Mouse (Mus musculus): ENCODE results near the gene Olfr372.
"Not testable (repeated sequence)": the region's sequence is repeated elsewhere in the genome, so short reads cannot be mapped to it uniquely, and the experiment has no call there.

Gene Olfr372

DNA sequence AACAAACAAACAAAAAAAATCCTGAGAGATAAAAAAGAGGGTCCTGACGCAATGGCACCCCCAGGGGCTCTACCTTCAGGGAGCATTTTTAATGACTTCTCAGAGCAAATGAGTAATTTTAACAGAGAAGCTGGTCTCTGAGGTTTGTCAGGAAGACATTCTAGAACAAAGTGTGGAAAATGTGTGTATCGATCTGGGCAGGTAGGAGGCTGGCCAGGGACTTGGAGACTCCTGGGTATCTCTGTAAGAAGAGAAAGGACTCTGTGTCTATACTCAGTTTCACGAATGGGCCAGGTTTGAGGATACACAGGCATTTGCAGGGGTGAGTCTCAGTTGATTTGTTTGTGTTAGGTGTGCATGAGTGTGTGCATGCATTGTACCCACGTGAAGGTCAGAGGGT, at the start of gene Olfr372:
Olfr372 (plus strand) TSS at position 301 of the 400 bp plus-strand sequence.
- not testable (repeated sequence) for DNase-seq (ENCODE audit: low spot score in 2 of 2)

DNA sequence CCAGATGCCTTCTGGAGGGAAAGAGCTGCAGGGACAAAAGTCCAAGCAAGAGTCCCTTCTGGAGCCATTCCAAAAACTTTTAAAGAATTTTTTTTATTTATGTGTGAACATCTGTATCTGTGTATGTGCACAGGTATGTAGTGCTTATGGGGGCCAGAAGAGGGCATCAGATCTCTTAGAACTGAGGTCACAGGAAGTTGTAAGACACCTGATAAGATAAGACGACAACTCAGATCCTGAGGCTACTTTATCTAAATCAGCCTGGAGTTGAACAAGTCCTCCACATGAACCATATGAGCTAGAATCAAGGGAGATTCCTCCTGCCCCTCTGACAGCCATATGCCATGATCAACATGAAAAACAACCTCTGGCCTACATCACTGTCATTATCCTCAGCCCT, 41.6 kb upstream of the Olfr372 start:
- no peak for DNase-seq (ENCODE audit: low spot score in 2 of 2)

- no peak for DNase-seq (ENCODE audit: low spot score in 2 of 2)
These were observed 40.8 kb upstream of the Olfr372 start for GRCm38 (mm10) chr8:72000223-72000622.

GRCm38 (mm10) chr8:72002942-72003341, 38.1 kb upstream of the Olfr372 start:
- no peak for DNase-seq (ENCODE audit: low spot score in 2 of 2)

- no peak for DNase-seq (ENCODE audit: low spot score in 2 of 2)
These were observed 35.1 kb upstream of the Olfr372 start for GRCm38 (mm10) chr8:72005912-72006311.

GRCm38 (mm10) chr8:72006763-72007162, 34.3 kb upstream of the Olfr372 start:
- no peak for DNase-seq (ENCODE audit: low spot score in 2 of 2)

GRCm38 (mm10) chr8:72008134-72008641, 32.8 kb upstream of the Olfr372 start:
- peak in 1 of 2 experiments; percentile 34 for DNase-seq (ENCODE audit: low spot score in 2 of 2)

- DNase-seq (ENCODE audit: low spot score in 2 of 2): no peak
These were observed 31.5 kb upstream of the Olfr372 start, which contains the start of gene Cyp4f18 for GRCm38 (mm10) chr8:72009473-72009872. Gene Cyp4f18, minus strand, starts transcription at chr8:72009626.

DNA sequence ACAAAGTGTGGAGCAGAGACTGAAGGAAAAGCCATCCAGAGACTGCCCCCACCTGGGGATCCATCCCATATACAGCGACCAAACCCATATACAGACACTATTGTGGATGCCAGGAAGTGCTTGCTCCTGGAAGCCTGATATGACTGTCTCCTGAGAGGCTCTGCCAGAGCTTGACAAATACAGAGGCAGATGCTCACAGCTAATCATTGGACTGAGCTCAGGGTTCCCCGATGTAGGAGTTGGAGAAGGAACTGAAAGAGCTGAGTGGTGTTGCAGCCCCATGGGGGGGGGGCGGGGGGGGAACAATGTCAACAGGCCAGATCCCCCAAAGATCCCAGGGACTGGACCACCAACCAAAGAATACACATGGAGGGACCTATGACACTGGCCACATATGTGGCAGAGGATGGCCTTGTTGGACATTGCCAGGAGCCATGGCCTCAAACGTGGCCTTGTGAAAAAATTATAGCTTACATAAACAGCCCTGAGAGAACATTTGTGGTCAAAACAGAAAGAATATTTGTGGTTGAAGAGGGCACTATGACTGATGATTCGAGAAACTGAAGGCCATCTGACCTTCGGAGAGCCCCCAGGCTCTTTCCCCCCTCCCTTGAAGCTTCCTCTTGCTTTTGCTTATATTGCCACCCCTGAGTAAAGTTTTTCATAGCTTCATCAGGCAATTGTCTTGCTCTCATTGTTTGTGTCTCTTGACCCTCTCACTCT, 27.4 kb upstream of the Olfr372 start:
- not testable (repeated sequence) for DNase-seq (ENCODE audit: low spot score in 2 of 2)

GRCm38 (mm10) chr8:72017339-72017738, 23.7 kb upstream of the Olfr372 start:
- not testable (repeated sequence) for DNase-seq (ENCODE audit: low spot score in 2 of 2)

DNA sequence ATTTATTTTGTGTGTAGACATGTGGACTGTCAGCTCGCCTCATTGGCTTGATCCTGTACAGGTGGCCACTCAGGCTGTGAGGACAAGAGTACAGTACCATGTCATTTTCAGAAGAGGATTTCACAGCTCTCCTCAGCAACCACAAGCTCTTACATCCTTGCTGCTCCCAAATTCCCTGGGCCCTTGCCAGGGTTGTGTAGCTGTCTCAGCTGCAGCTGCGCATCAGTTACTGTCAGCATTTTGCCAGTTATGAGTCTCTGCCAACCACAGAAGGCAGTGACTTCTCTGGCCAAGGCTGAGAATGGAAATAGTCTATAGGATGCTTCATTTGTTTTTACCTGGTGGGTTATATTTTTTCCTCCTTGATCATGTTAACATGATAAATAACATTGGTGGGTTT, 22.9 kb upstream of the Olfr372 start:
- peak; percentile 59 to 62 for DNase-seq (ENCODE audit: low spot score in 2 of 2)

- not testable (repeated sequence) for DNase-seq (ENCODE audit: low spot score in 2 of 2)
These were observed 22.0 kb upstream of the Olfr372 start for GRCm38 (mm10) chr8:72019022-72019421.

DNA sequence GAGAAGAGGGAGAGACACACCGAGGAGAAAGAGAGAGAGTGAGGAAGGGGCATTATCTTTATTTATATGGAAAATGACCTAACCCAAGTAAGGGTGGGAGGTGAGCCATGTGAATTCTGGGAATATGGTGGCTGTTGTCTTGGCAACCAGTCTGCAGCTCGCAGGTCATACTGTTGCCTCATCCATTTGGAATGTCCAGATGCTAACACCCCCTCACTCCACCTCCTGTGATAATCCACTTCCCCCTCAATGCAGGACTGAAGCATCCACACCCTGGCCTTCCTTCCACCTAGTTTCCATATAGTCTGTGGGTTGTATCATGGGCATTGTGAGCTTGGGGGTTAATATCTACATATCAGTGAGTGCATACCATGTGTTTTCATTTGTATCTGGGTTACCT, 21.2 kb upstream of the Olfr372 start:
- no peak for DNase-seq (ENCODE audit: low spot score in 2 of 2)

GRCm38 (mm10) chr8:72024886-72025285, 16.1 kb upstream of the Olfr372 start:
- peak in 1 of 2 experiments; percentile 35 for DNase-seq (ENCODE audit: low spot score in 2 of 2)

GRCm38 (mm10) chr8:72032926-72033325, 8.1 kb upstream of the Olfr372 start:
- peak; percentile 41 to 51 for DNase-seq (ENCODE audit: low spot score in 2 of 2)

- DNase-seq (ENCODE audit: low spot score in 2 of 2): no peak
These were observed 1.5 kb downstream of the Olfr372 start for GRCm38 (mm10) chr8:72042493-72042892.

DNA sequence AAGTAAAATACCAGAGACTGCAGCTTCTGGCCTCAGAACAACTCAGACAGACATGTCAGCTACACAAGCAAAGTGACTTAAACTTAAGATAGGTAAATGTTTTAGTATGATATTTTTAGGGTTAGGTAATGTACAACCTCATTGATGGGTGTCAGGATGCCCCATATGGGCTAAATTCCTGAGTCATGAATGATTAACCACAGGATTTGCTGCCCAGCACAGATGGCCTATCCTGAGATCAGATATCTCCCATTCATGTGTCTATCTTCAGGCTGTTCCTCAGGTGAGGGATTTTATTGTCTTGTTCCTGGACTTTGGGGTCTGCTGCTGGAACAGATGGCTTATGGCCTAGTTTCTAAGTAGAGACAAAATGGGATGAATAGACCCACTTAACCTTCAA, 13.6 kb downstream of the Olfr372 start:
- not testable (repeated sequence) for DNase-seq (ENCODE audit: low spot score in 2 of 2)

DNA sequence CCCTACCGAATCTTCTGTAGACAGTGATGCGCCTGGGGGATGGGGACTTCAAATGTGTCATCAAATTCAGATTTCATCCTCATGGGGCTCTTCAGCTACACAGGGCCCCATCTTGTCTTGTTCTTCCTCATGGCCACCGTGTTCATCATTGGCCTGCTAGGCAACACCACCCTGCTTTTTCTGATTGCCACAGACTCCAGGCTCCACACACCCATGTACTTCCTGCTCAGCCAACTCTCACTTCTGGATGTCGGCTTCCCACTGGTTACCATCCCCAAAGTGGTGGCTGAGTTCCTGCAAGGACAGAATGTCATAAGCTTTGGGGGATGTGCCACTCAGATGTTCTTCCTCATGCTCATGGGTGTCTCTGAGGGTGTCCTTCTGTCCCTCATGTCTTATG, 16.6 kb downstream of the Olfr372 start:
- DNase-seq (ENCODE audit: low spot score in 2 of 2): not testable (repeated sequence)

- DNase-seq (ENCODE audit: low spot score in 2 of 2): not testable (repeated sequence)
These were observed 25.9 kb downstream of the Olfr372 start for GRCm38 (mm10) chr8:72066819-72067399.

DNA sequence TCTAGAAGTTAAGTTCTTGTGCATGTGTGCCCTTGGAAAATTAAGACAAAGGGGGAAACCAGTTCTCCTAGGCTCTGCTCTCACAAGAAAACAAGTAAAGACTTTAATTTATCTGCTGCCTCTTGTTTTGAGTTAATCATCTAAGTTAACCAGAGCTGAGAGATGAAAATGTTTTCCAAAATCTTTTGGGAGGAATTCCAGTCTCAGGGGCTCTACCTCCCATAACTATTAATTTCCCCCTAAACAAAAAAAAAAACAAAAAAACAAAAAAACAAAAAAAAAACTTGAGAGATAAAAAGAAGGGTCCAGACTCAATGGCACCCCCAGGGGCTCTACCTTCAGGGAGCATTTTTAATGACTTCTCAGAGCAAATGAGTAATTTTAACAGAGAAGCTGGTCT, 41.9 kb downstream of the Olfr372 start, which contains the start of gene Olfr373:
Olfr373 (plus strand) TSS at position 301 of the 400 bp plus-strand sequence.
- not testable (repeated sequence) for DNase-seq (ENCODE audit: low spot score in 2 of 2)

- DNase-seq (ENCODE audit: low spot score in 2 of 2): no peak
These were observed 43.7 kb downstream of the Olfr372 start for GRCm38 (mm10) chr8:72084744-72085143.

GRCm38 (mm10) chr8:72087611-72088010, 46.6 kb downstream of the Olfr372 start:
- DNase-seq (ENCODE audit: low spot score in 2 of 2): not testable (repeated sequence)

GRCm38 (mm10) chr8:72096721-72097120, 55.7 kb downstream of the Olfr372 start:
- not testable (repeated sequence) for DNase-seq (ENCODE audit: low spot score in 2 of 2)

Data from right cerebral cortex, postnatal 10 days (tissue).